Mouse (Mus musculus) right cerebral cortex, postnatal 10 days (tissue): ENCODE data around the gene Rnasek.

Source experiments
- DNase-seq, 2 experiments: peaks; one replicate each; pipeline ENCODE4 v3.0.0; 2021; ENCODE audit warnings: low spot score in 2 of 2

Rnasek gene

DNA sequence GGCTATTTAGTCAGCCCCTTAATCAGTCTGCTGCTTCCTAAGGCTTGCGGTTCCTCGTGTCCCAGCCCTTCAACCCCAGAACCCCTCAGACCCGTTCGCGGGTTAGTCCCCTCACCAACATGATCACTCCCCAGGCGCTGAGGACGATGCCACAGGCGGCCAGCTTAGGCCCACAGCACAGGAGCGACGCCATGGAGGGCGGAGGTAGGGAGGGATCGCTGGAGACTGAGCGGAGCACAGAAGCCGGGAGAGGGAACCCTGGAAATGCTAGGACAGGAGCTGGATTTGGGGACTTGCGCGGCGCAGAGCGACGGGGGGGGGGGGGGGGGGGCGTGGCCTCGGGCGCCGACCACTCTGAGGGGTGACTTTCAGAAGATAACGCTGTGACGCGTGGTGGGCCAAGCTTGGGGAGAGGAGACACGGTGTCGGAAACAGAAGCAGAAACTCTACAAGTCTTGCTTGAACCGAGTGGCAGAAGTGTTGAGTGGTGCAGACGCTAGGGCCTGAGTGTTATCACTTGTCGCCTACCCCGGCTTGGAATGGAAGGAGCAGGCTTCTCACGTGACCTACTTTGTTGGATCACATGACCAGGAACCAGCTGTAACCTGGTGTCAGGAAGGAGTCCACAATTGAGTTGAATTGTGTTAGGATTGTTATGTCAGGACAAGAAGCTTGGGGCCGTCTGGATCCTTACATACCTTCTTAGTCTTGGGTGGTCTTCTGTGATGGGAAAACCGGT, at the start of gene Rnasek, which contains the start of gene Gm21988:
Gene Rnasek (minus strand): TSS at position 302 of the 739 bp plus-strand sequence.
Gene Gm21988 (minus strand): TSS at position 290 of the 739 bp plus-strand sequence.
- peak; percentile 85 to 93 for DNase-seq

DNA sequence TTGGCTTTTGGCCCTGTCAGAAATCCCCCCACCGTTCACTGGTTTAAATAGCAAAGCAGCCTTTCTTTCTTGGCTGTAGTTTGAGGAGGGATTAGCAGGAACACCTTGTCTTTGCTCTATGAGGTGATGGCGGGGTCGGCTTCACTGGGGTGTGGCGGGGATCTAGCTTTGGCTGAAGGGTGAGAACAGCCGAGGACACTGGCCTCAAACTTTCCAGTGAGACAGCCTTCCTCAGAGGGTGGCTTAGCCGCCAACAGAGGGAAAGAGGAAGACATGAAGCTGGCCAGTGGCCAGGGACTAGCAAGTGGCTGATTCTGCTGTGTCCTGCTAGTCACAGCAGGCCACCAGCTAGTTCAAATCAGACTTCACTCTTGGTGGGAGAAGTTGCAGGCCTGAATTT, 49.6 kb upstream of the Rnasek start:
- DNase-seq: peak; percentile 63 to 65

DNA sequence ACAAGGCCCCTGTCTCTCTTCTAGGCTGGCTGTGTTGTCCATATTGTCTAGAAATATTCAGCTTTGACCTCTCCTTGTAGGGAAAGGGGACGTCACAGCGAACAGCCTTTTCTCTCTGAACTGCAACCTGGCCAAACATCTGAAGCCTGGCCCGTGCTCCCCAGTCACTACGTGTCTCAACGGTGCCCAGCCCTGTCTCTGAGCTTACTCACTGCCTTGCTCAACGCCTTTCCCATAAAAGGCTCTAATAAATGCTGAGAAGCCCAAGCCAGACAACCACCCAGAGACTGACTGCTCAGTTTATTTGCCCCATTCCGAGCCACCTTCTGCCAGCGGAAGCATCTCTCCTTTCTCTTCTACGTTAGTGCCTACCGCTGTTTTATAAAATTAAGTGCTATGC, 48.5 kb upstream of the Rnasek start:
- no peak for DNase-seq

DNA sequence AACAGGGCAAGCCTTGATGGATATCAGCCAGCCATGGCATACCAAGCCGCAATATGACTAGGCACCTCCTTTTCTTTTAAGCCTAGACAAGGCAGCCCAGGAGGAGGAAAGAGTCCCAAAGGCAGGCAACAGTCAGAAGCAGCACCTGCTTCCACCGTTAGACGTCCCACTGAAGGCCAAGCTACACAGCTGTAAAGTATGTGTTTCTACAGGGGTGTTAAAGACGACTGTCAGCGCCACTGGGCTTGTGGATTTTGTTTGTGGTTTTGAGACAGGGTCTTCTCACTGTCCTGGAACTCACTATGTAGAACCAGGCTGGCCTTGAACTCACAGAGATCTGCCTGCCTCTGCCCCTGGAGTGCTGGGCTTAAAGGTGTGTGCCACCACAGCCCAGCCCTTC, 46.0 kb upstream of the Rnasek start:
- DNase-seq: no peak

DNA sequence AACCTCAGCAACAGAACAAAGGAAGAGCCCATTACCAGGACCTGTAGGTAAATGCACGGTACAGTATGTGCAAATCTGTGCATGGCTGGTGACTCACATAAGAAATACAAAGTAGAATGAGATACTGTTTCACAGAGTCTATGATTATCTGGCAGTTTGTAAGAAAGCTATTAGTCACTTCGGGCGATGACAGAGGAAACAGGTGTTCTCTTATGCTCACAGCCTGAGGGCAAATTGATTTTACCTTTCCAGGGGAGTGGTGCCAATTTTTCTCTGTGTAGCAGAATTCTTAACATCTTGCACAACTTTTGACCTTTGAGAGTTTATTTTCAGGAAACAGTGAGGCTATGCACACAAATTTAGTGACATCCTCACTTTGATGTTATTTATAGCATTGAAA, 45.1 kb upstream of the Rnasek start:
- DNase-seq: no peak

DNA sequence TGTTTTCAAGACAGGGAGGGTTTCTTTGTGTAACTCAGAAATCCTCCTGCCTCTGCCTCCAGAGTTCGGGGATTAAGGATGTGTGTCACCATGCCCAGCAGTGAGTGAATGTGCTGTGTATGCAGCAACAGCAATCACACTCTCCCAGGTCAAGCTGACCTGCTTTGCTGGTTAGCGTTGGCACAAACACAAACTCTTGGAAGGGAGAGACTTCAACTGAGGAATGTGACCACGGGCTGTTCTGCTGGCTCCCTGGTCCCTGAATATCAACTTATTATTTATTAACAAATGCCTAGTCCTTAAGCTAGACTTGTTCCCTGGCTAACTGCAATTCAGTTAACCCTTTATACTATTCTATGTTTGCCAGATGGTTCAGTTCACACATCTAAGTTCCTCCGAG, 44.0 kb upstream of the Rnasek start:
- DNase-seq: no peak

DNA sequence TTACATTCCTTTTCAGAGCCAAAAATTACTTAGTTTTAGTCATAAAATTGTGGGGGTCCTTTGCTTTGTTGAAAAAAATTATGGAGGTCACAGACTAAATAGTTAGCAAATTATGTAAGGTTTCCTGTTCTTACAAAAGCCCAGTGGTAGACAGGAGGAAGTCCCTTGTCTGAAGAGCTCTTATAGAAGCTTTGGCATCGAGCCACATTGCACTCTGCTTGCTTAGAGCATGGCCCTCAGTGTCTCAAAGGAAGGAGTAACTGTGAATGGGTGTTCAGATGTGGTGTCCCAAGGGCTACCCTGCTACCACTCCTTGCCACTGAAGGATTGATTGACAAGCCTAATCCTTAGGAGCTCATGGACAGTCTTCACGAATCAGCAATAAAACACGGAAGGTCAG, 40.8 kb upstream of the Rnasek start:
- peak; percentile 41 to 49 for DNase-seq

DNA sequence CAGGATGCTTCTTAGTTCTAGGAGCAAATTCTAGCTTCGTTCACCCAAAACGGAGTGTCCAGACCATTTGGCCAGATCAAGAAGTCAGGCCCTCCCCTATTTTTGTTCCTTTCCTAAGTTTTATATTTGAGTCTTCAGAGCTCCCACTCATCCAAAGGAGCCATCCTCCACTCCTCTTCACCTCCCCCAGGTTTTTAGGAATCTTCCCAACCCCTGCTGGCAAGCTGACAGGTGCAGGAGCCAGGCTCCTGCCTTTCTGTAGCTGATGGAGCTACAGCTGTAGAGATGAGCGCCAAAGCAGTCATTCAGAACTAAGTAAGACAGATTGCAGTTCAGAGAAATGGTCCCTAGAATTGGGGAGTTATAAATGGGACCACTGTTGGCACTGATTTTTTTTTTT, 39.3 kb upstream of the Rnasek start:
- no peak for DNase-seq

DNA sequence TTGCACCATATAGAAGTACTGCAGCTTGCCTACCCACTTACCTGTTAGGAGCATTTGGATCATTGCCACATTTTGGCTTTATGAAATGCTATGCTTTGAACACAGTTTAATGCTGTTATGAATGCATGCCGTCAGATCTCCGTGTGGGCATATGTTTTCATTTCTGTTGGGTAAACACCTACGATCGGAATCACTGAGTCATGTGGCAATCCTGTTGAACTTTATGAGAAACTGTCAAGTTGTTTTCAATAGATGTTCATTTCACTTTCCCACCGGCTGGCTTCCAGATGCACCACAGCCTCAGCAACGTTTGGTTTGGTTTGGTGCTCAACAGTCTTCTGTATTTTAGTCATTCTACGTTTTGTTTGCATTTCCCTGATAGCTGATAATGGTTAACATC, 32.0 kb upstream of the Rnasek start:
- no peak for DNase-seq

DNA sequence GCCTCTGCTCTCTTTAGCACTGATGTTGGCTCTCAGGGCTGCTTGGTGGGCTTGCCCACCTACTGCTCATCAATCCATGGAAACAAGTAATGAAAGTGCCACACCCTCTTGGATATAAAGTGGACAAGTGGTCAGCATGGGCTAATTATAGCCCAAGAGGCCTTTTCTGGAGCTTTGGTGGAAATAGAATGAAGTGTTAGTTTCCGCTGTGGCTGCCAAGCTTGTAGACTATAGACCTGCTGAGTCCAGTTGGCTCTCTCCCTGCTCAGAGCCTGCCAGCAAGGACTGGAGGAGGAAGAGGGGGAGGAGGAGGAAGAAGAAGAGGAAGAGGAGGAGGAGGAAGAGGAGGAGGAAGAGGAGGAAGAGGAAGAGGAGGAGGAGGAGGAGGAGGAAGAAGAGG, 26.8 kb upstream of the Rnasek start:
- DNase-seq: no peak

DNA sequence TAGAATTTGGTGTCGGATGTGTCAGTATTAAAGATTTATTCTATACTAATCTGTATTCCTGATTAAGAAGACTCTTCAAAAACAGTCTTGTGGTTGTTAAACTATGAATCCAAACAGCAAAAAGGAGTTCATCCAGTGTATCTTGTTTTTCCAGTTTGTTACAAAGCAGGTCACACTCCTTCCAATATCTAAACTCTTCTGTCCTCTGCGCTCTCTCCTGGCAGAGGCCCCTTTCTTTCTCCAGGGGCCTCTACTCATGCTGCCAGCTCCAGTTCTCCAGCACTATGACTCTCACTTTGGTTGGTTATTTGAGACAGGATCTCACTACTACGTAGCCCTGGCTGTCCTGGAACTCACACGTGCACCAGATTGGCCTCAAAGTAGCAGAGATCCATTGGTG, 26.2 kb upstream of the Rnasek start:
- no peak for DNase-seq

DNA sequence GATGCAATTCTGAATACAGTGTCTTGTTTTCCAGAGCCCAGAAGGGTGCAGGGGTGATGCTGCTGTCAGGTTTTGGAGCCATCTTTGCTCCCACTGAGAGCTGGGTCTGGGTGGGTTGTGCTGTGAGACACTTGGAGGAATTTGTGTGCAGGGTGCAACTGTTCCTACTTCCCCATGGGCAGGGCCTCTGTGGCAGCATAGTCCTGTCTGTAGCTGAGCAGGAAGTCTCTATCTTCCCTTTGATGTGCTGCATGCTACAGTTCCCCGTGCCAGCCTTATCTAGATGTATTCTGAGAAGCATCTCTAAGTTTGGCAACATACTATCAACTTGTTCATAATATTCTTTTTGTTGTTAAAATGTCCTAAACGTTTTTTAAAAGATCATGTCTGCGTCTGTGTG, 25.6 kb upstream of the Rnasek start:
- DNase-seq: no peak

DNA sequence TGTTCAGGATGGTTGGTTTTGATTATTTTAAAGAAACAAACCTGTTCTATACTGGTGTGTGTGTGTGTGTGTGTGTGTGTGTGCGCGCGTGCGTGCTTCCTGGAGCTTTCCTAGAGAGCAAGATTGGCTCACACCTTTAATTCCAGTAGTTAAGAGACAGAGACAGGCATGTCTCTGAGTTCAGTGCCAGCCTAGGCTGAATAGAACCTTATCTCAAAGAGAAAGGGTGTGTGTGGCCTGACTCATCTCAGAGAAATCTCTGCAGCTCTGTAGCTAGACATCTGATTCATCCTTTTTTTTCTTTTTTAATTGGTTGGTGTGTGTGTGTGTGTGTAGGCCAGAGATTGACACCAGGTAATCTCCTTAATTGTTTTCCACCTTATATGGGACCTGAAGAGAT, 19.4 kb upstream of the Rnasek start:
- no peak for DNase-seq

DNA sequence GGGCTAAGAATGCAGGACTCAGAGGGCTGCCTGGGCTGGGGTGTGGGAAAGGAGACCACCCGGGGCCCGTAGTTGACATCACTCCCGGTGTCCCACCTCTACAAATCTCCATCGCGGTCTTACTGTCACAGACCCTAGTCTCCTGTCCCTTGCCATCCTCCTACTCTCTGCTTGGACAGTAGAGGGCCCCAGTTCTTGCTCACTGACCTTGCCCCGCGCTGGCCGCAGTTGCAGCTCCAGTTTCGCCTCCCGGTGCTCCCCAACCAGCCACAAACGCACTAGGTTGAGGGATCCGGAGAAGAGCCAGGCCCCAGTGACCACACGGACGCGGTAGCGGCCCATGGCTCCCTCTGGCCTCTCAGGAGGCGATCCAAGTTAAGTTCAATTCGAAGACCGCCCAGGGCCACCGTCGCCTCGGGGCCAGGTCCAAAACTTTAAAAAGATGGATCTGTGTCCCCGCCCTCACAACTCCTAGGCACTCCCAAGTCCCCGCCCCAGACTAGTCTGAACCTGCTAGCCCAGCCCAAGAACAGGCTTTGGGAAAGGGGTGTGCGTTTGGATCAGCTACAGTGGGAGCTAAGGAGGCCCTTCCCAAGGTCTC, 15.4 kb upstream of the Rnasek start, which contains the start of gene Alox12:
Gene Alox12 (minus strand): TSS at position 423 of the 601 bp plus-strand sequence.
- no peak for DNase-seq

DNA sequence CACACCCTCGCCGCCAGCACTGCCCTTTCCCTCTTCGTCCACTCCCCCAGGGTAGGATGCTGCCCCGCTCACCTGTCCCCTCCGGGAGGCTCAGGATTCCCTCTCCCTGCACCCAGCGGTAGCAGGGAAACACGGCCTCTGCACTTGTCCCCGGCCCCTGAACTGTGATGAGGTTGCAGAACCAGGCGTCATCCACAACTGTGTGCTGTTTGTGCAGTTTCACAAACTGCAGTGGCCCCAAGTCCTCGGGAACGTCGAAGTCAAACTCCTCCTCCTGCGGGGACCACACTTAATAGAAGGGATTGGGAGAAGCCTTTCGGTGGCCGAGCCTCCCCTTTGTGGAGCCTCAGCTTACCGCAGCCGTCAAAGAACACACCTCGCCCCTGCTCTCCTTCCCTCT, 14.7 kb upstream of the Rnasek start:
- no peak for DNase-seq

DNA sequence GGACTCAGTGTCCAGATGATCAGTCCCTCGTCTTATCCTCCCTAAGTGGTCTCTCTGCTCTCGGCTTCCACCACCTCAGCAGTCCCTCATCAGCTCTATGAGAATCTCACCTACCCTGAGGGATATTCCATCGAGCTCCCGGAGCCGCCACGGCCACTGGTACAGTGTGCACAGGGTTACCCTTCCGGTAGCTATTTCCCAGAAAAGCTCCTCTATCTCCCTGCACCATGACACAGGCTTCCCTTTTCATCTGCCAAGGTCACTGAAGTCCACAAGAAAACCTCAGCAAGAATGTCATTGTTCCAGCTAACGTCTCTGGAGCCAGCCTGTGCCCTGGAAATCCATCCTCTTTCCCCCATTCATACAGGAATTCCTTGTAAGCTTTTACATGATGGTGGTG, 12.2 kb upstream of the Rnasek start:
- no peak for DNase-seq

DNA sequence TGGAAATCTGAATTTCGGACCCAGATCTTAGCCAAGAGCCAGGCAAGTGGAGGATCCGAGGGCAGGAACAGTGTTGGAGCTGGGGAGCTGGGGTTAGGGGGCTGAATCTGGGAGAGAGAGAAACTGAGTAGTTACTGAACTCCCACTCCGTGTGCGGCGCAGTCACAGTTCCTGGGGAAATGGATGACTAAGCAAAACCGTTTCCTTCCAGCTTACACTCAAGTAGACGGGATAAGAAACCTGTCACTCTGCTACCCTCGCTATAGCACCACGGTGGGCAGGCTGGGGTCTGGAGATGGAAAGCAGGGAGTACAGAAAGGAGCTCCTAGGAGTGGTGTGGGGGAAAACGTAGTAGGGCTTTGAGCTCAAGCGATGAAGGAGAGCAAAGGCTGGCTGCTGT, 10.5 kb upstream of the Rnasek start:
- no peak for DNase-seq

DNA sequence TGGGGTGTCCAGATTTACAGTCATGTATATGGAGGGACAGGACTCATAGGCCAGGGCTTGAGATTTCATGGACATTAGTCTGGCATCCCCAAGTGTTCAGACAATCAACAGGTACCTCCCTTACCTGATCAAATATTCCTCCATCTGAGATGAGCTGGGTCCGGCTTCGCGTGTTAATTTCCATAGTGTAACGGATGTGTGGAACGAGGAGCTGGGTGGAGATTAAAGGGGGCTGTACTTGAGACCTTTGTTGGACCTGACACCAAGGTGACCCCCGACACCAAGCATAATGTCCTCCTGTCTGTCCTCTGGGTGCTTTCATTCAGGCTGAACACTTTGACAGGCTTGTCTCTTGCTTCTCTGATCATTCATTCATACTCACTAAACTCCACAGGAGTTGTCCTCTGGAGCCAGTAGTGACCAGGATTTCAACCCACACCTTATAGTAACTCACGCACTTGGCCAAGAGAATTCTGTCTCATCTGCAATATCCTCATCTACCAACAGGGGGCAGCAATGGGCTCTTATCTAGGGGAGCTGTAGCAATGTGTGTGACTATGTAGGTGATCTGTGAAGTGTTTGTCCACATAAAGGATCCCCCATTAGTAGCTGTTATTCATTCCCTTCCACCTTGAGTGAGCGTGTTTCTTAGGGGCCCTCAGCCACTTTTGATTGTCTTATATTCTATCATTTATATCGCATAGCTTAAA, 7.6 kb upstream of the Rnasek start:
- peak in 1 of 2 experiments; percentile 60 for DNase-seq

DNA sequence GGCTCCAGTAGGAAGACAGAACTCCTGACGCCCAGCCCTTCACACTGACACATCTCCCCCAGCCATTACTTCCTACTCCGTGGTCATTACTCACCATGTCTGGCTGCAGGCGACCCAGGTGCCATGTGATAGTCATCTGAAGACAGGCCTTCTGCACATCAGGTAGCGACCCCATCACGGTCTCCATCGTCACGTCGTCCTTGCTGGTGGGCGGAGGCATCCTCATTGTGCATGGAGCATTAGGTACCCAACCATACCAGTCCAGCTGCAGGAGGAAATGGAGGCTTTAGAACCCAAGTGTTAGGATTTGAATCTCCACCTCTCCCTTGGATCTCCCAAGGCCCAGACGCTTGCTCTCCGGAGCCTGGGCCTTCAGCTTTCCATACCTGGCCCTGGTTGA, 2.9 kb upstream of the Rnasek start:
- no peak for DNase-seq

DNA sequence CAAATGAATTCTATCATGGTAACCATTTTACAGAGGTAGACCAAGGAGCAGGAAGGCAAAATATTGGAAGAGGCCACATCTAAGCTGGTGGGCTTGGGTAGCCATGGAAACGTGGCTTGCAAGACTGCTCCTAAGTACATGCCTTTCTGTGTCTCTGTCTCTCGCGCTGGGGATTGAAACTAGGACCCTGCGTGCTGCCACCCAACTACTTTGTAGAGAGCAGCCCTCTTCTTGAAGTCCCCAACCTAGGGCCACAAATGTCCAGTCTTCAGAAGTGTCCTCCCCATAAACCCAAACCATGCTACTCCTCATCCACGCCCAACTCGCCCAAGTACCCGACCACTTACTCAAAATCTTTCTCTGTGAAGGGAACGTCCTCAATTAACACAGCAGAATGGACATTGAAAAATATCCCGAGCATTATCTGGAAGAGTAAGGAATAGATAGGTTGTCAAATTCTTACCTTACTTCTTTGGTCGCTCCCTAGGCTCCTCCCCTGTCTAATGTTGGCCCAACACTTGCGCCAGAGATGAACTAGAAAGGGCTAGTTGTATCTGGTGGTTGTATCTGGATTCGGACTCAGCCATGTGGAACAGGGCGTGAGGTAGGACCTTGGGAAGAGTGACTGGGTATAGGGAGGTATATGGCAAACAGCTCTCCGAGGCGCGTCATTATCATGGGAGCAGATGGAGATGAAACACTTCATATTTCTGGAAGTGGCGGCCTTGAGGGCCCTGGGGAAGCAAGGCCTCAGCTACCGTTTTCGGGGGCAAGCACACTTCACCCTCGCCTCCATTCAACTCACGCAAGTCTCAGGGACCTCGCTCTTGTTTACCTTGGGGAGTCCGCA, 826 bp downstream of the Rnasek start:
- peak in 1 of 2 experiments; percentile 61 for DNase-seq

DNA sequence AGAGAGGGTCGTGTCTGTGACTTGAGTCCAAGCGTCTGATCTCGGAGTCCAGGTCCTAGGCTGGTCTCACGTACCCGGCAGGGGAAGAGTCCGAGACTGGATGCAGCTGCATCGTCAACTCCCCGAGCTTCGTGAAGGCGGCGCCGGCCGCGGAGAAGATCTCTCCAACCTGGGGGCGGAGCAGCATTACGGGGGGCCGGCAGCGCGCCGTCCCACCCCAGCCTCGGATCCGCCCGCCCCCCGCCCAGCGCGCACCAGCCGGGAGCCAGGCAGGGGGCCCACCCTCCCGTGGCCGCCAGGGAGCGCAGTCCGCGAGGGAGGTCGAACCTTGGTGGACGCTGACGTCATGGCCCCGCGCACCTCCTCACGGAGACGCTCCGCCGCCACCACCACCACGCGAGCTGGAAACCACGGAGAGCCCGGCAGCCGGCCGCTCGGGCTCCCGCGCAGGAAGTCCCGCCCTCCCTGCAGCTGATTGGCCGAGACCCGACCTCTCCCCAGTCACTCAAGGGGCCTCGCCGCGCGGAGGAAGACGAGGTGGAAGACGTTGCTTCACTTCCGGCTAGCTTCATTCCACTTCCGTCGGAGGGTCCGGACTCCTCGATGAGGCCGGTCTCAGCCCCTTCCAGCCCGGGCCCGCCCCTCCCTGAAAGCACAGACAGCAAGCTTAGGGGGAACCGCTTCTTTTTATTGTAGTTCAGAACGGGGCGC, 2.0 kb downstream of the Rnasek start, which contains the start of gene 0610010K14Rik:
Gene 0610010K14Rik (minus strand): TSS at position 458 of the 711 bp plus-strand sequence.
- DNase-seq: peak; percentile 98 to 99
